Mouse (Mus musculus) lung, postnatal 14 days (tissue): ENCODE results near the gene Rbm38.

Experiments
- DNase-seq: peaks from one replicate; pipeline ENCODE4 v3.0.0; 2021

Rbm38 gene

DNA sequence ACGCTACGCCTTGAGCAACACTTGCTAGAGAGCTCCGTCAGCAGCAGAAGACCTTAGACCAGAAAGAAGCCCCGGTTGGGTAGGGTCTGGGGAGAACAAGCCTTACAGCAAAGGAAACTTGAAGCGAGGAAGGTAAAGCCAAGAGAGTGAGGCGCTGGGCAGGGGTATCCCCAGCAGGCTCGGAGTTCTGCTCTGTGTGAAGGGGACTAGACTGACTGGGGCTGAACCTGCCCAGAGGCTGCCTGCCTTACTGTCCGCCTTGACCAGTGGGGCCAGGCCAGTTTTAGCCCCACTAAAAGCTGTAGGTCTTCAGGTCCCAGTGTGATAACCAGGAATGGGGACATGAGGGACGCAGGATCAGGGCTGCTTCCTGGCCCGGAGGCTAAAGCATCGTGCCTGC is at the start of gene Rbm38:
Gene Rbm38, plus strand, starts transcription at position 69 of the 400 bp plus-strand sequence.
- DNase-seq = no peak

DNA sequence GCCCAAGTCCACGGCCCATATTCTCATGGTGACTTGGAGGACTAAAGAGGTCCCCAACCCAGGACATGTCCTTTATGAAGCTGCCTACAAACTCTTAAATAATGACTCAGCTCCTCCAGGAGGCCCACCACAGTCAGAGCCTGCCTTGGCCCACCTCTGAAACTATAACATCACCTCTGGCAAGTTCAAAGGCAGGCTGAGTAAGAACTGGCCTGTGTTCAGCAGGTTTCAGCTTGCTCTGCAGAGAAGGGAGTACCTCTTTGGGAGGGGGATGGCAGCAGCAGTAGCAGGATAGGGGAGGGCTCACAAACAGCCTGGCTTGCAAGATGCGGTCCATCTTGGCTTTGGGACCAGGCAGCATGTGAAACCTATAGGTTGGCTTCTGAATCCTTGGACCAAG is 48.4 kb upstream of the Rbm38 start:
- no peak for DNase-seq

DNA sequence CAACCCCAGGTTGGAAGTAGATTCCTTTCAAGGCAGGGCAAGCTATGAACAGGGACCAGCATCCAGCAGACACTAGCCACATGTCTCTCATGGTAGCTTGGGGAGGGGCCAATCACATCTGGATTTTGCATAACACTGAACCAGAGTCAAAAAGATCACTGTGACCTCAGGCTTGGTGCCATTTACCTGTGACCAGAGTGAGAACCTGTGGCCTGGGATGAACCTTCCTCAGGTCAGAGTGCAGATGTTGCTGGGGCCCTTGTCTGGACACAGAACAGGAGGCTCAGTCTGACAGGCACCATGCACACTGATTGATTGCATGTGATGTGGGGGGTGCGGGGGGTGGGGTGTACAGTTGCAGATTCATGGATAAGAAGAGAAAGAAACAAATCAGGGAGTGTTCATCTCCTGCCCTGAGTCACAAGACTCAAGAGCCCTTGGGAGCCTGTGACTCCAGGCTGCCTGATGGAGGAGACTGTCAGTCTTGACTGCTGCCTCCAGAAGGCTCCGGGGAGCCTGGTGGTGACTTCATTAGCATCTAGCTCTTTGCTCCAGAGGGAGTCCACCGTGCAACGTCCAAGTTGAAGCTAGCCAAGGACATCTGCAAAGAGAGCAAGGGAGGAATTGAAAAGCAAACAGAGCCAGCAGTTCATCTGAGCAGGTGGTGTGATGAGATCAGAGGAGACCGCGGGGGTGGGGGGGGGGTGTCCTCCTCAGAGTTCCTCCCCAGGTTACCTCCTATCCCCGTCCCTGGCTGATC is 46.3 kb upstream of the Rbm38 start:
- DNase-seq = no peak

DNA sequence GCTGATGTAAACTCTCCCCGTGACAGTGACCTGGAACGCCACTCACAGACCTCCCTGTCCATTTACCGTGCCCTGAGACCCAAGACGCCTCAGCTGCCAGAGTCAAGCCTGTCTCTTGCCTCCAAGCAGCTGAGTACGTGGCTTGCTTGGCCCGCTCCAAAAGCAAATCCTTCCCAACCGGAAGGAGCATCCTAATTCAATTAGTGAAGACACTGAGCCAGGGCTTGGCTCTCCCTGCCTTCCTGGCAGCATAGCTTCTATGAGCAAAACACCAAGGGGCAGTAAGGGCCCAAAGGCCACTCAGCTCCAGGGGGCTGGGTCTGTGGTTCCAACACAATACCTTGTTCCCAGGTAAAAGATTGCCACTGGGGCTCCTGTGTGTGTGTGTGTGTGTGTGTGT is 45.6 kb upstream of the Rbm38 start:
- no peak for DNase-seq

DNA sequence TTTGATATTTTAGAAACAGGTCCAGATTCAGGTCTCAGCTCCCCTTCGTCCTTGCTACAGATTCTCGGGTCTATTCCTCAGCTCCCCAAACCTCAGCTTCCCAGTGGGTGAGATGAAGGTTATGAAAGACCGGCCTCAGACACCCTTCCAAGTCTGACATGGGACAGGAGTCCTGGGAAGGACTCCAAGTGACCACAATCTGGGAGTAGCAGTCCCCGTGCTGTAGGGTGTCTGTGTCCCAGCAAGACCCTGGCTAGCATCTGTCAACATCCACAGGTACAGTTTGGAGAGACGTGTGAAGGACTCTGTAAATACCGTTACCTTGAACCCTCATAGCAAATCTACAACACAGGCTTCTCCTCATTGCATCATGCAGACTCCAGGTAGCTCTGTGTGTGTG is 45.1 kb upstream of the Rbm38 start:
- DNase-seq = no peak

DNA sequence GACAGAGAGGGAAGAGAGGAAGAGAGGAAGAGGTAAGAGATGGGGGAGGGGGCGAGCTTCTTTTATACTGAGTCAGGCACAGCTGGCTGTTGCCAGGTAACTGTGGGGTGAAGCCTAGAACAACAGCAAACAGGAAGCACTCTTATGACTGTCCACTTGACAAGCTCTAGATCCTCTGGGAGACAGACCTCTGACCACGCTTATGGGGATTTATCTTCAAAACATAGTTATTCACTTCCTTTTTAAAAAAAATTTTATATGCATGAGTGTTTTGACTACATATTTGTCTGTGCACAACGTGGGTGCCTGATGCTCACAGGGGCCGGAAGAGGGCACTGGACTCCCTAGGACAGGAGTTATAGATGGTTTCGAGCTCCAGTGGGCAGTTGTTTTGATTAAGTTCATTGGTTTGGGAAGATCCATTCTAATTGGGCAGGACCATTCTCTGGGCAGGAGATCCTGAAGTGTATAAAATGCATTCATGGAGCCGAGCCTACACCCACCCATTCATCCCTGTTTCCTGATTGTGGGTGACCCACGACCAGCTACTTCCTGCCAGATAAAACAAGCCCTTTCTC is 43.5 kb upstream of the Rbm38 start:
- DNase-seq = no peak

DNA sequence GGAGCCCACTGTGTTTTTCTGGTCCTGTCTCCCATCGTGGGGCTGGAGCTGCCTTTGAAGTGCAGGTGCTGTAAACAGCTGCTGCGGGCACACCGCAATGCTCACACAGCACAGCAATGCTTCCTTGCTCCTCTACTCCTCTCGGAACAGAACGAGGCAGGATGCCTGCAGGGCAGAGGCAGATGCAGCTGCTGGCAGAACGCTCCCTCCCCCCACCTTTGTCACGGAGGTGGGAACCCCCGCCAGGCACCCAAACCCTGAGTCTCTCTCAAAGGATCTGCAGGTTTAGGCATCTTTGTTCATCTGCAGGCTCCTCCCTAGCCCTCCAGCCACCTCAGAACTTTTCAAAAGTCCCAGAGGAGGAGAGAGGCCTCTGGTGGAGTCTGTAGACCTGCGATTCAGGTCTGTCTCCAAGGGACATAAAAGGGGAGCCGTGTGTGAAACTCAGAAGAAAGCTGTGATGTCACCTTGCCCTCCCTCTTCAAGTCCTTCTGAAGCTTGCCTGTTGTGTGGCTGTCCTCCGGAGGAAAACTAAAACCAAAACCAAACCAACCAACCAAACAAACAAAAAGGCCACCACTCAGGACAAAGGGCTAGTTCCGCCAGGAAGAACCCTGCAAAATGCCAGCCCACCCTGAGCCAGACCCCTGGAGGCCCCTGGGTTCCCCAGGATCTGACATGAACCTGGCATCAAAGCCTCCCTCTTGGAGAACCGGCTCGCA is 42.7 kb upstream of the Rbm38 start, which contains the start of gene Spo11:
Gene Spo11, plus strand, starts transcription at position 292 of the 722 bp plus-strand sequence.
- DNase-seq = no peak

DNA sequence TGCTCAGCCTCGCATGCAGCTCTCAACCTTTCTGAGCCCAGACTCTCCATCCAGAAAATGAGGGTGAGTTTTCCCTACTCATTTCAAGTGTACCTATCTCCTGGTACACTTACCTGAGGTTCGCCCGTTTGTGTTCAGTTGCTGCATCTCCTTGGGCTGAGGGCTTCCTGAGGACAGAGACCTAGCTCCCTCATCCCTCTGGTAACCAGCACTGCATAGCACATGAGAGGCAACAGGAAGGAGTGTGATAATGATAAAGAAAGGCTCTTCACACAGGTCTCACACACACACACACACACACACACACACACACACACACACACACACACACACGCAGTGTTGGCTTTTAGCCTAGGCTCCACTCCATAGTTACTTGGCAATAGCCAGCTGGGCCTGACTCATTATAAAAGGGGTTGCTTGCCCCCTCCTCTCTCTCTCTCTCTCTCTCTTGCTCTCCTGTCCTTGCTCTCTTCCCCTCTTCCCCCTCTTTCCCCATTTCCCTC is 42.1 kb upstream of the Rbm38 start:
- DNase-seq = no peak

DNA sequence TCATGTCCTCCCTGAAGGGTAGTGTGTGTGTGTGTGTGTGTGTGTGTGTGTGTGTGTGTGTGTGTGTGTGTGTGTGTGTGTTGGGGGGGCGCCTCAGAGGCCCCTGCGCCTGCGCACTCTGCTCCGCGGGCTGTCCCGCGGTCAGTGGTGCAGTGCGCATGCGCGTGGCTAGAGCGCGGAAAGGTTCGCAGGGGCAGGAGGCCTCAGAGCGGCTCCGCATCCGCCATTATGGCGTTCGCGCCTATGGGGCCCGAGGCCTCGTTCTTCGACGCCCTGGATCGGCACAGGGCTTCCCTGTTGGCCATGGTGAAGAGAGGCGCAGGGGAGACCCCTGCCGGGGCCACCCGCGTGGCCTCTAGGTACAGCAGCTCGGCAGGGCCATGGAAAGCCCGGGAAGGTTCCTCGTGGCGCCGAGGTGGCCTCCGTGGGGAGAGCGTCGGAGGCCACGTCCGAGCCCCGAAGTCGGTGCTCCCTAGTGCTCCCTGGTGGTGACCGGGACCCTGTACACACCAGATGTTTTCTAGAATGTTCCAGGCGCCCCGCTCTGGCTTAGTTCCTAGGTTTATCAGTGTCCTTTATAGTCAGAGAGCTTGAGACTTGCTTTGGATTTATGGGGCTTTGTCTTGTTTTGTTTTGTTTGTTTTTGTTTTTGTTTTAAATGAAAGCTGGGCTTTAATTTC is 40.5 kb upstream of the Rbm38 start:
- no peak for DNase-seq

DNA sequence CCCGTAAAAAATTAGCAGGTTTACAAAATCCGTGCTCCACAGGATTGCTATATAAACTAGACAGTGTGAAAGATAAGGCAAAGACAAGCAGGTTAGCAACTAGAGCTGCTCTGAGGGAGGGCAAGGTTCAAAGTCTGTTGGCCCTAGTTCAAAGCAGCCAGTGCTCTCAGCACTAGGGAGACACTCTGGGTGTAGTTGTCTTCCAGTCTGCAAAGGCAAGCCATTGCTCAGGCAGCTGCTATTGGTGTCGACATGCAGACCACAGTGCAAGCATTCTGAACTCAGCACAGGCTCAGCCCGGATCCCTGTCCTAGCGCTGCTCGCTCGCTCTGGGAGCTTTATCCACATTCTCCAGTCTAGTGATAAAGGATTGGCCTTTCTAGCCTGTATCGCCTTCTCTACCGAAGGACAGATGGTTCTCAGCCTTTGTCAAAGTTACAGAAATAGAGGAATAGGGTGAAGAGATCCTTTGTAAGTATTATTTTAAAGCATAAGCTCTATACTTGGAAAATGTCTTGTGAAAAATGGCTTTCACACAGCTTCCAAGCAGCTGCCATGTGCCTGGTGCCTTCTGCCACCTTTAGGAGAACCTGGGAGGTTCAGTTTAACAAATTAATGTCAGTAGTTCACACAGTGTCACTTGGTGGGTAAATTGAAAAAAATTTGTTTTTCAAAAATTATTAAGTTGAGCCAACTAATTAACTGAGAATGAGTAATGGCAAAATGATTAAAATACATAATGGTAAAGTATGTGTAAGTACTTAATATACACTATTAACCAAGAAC is 37.3 kb upstream of the Rbm38 start:
- DNase-seq = no peak

DNA sequence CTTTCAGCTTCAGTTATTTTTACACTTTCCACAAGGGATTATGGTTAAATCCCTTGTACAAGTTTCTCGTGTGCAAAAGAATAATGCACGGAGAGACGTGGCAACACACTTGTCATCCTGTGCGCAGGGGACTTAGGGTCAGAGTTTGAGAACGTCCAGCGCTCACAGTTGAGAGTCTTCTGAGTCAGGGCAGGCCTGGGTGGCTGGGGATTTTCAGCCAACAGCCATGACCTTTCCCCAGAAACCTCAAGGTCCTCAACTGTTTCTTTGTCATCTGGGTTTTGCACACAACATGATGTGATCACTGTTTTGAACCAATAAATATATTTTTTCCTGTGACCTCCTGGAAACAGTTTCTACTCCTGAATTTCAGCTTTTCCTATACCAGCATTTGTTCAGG is 30.1 kb upstream of the Rbm38 start:
- DNase-seq = no peak

DNA sequence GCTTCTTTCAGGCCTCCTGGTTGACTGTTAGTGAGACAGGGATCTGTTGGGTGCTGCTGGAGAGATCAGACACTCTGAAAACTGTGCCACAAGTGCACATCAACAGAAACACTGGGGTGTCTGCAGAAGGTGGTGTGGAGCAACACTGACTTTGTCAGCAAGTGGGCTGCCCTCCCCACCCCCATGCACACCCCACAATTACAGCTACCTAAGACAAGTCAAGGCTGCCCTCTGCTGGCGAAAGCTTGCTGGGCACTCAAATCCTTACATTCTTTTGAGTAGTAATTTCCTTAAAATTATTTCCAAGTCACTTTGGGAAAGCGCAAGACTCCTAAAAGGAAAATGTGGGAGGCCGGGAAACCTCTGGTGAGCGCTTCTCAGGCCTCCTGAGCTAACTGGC is 24.1 kb upstream of the Rbm38 start:
- DNase-seq = peak; percentile 83

DNA sequence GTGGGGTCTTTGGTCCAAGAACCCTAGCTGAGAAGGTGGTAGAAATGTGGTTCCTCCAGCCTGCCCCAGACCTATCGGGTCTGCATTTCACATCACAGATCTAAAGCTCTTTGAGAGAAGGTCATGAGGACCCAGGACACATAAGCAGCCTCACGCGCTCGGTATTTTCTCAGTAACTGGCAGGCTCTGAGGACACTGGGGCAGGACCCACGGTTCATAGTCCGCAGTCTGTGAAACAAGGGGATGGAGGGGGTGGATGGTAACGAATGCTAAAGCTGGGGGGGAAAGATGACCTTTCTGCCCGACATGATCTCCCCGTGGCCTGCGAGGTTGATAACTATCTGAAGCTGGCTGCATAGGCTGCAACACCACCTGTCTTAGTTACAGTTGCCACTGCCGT is 22.6 kb upstream of the Rbm38 start:
- no peak for DNase-seq

DNA sequence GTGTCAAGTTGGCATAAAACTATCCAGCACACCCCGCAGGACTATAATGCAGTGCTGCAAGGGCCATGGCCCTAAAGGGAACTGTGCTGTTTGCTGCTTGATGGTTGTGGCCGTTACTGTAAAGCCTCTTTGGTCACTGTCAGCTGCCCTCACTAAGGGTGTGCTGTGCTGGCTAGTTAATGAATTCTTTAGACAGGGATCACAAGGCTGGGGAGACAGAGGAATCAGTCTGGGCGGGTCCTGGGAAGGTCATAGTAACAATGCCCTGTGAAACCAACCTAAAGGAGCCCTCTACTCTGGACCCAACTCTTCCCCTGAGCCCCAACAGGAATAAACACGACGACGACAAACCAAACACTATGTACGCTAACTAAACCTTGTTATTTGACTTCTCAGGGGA is 21.8 kb upstream of the Rbm38 start:
- no peak for DNase-seq

DNA sequence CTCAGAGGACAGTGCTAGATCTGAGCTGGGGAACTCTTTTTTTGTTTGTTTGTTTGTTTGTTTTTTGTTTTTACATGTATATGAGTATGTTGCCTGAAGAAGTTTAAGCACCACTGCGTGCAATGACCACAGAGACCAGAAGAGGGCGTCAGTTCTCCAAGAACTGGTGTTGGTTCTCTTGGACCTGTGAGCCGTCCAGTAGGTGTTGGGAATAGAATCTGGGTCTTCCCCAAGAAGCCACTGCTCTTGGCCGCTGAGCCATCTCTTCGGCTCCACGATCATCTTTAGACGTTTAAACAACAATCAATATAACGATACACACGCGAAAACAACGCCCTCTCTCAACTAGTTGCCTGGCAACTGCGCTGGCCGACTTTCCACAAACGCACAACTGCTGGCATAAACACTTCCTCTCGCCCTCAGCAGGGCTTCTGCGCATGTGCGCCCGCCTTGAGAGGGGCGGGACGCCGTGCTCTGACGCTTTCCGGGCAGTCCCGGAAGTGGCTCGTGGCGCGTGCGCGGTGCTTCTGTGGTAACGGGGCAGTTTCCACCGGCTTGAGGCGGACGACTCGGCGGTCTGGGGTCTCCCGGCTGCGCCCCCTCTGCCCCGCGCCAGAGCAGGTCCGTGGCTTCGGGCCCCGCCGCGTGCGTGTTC is 20.5 kb upstream of the Rbm38 start, which contains the start of gene Rae1:
Gene Rae1, plus strand, starts transcription at position 488 of the 655 bp plus-strand sequence.
- DNase-seq = peak; percentile 99

DNA sequence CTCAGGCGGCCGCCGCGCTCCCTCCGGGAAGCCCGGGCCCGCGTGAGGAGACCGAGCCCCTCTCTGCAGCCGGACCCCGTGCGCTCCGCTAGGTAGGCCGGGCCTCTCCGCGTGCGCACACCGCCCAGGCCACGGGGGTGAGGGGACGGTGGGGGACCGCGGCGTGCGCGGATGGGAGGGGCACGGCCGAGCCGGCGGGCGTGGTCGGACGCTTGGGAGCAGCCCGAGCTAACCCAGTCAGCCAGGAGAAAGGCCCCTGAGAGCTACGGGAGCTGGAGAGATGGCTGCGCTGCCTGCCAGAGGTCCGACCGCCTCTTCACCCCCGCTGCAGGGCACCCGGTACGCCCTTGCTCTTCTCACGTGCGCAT is 20.0 kb upstream of the Rbm38 start:
- peak; percentile 67 for DNase-seq

DNA sequence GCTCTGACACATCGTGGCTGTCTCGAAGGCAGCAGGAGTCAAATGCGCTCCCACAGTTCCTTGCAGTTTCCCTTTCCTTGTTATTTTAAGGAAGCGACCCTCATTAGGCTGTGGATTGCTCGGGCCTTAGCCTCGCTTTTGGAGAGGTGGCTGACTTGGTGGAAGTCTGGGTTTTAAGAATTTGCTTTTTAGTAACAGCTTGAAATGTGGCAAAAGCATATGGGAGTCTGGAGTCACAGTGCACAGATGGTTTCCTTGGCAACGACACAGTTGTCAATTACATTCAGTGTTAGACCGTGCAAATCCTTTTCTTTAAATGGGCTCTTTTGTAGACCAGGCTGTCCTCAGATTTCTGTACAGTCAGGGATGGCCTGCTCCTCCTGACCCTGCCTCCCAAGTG is 19.4 kb upstream of the Rbm38 start:
- no peak for DNase-seq

DNA sequence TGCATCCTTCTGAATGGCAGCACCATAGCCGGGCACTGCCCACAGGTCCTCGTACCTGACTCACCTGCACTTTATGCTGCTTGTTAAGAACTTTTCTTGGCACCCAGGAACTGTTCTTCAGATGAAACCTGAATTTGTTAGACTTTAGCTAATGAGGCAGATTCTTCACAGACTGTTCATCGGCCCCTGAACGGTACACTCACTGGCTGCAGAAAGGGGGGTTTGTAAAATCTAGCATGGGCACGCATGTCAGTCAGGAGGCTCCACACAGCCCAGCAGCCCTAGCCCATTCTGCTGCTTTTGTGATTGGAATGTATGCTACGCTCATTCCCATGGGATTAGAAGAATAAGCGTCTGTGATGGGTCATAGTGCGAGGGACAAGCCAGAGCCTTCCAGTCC is 16.6 kb upstream of the Rbm38 start:
- DNase-seq = no peak

DNA sequence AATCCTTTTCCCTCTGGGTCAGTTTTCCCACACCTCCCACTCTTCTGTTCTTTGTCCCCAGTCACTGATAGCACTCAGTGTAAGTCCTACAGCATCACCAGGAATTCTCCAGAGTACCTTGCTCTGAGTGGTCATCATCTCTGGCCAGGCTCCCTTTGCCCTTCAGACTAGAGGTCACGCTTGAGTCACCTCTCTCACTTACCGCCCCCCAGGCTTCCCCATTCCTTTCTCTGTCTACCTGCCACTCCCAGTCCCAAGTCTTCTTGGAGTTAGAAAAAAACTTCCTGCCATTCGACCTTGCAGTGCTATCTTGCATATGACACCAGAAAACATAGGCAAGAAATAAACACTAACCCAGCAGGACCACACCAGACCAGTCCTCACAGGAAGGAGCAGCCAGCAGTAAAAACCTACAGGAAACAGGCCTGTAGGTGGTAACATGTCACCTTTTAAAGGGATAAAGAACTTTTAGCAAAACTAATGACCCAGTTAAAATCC is 10.0 kb upstream of the Rbm38 start:
- DNase-seq = no peak

DNA sequence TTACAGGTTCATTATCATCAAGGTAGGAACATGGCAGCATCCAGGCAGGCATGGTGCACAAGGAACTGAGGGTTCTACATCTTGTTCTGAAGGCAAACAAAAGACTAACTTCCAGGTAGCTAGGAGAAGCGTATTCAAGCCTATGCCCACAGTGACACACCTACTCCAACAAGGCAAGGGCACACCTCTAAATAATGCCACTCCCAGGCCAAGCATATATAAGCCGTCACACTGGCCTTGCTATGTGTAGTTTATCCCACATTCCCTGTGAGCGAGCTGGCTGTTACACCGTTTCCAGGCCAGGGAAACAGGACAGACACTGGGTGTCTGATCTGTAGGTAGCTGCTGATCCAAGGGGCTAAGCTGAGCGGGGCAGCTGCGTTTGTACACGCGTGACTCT is 8.9 kb upstream of the Rbm38 start:
- DNase-seq = no peak

DNA sequence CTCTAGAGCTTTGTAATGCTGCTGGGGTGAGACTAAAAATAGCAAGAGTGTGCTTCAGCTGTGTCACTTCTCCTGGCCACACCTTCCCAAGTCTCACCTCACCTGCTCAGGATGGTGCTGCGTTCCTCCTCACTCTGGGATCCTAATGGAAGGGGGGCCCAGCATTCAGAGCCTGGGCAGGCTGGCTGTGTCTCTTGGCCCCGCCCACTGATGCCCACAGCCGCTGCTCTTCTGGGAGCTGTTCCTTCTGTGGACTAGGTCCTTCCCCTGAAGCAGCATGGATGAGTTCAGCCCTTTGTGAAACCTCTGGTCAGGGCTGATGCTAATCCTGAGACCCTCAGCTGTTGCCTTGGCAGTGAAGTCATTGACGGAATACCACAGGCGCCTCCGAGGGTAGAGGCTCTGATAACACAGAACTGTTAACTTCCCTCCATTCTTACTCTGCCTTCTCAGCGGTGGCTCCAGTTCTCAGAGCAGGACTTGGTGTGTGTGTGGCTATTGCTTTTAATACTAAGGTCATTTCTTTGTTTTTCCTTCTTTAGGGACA is 5.5 kb upstream of the Rbm38 start:
- DNase-seq = no peak
